Mouse (Mus musculus) brain, embryonic 14.5 days (tissue): ENCODE results near the gene March10.

ENCODE experiments used
- CTCF ChIP-seq: fragments of 200-500 bp; IDR thresholded peaks from 2 replicates; pipeline ENCODE4 v1.5.1; 2012; ENCODE audit warnings: inconsistent platforms, mild to moderate bottlenecking, moderate library complexity, borderline replicate concordance; ENCODE audit not compliant: insufficient read depth, insufficient read length; ENCODE audit errors: extremely low read depth
- POLR2A ChIP-seq: fragments of 200-500 bp; IDR thresholded peaks from 2 replicates; pipeline ENCODE4 v1.6.1; 2012; ENCODE audit warnings: mild to moderate bottlenecking, inconsistent platforms, borderline replicate concordance; ENCODE audit not compliant: poor library complexity, insufficient read depth, insufficient read length, severe bottlenecking; ENCODE audit errors: extremely low read depth

GRCm38 (mm10) chr11:105497505-105497904 lies 41.0 kb upstream of the March10 start:
- TF ChIP-seq POLR2A (no peak), CTCF (no peak)
